In genomic region chr4:117145248-117145647, GRCm38 (mm10) we compare ENCODE assay signal across 16 mouse cellular contexts. TPM values are rescaled to one million over a fixed set of nuclear protein-coding genes. Genes with fewer than 3 reads are reported as not detected.
"Had no signal": no experiment of that assay in that cellular context is flagged by ENCODE, and none has a peak within 500 bp of the region (broad histone marks: within the 10 kb centered on the region; RNA-seq: fewer than 3 reads in every experiment).

No protein-coding gene starts in this region.

- H3K4me3 ChIP-seq: lung, embryonic 15.5 days; midbrain, embryonic 13.5 days; midbrain, embryonic 15.5 days; neural tube, embryonic 12.5 days; stomach, embryonic 15.5 days had no signal

- DNase-seq: liver, postnatal 0 days; lung, adult 2 months; lung, postnatal 14 days; lung, postnatal 36 days; right cerebral cortex, postnatal 14 days; thymus, adult 2 months; thymus, postnatal 25 days; thymus, postnatal 4 days had no signal

- H3K4me1 ChIP-seq: lung, embryonic 15.5 days; midbrain, embryonic 13.5 days; midbrain, embryonic 15.5 days; neural tube, embryonic 12.5 days had no signal

- H3K27me3 ChIP-seq: lung, embryonic 15.5 days; midbrain, embryonic 15.5 days; neural tube, embryonic 12.5 days; stomach, embryonic 15.5 days had no signal

- H3K9me3 ChIP-seq: lung, embryonic 15.5 days; midbrain, embryonic 13.5 days; midbrain, embryonic 15.5 days; neural tube, embryonic 12.5 days; stomach, embryonic 15.5 days had no signal

RNA-seq across cellular contexts. Expression of gene Tctex1d4, which starts 18.7 kb away (rescaled TPM):
- total RNA-seq: megakaryocyte progenitor cell, adult 5-6 weeks; monocyte, adult 5-6 weeks; neutrophil, adult 5-6 weeks had no signal
